Mouse (Mus musculus): Measurements from ENCODE around the gene Sytl3. TPM values are rescaled to one million over a fixed set of nuclear protein-coding genes. Genes with fewer than 3 reads are reported as not detected.
A peak's percentile ranks its signal among the peaks of the same experiment; 100 is the strongest.
"Not testable (repeated sequence)": the region's sequence is repeated elsewhere in the genome, so short reads cannot be mapped to it uniquely, and the experiment has no call there.

The Sytl3 gene
- polyA plus RNA-seq, 1 experiment = 0.37 TPM

DNA sequence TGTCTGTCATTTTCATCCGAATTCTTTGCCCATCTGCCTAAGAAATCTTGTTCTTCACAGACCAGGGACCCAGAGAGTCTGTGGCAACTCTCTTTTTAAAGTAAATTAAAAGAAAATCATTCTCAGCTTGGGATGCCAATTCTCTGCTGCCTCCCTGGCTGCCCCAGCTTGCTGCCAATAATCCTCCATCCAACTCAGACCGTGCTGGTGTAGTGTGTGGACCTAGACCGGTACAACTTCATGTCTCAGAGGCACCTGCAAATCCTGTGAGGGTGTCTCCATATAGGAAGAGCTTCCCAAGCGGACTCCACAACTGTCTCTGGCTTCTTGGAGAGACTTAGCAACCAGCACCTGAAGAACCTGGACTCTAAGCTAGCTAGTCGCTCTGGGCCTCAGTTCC, 22.0 kb upstream of the Sytl3 start:
- Histone ChIP-seq H3K36me3 (replicated peaks; ENCODE audit: low read length) (peaks cover 4% of the 10 kb centered on the region), H3K27me3 (replicated peaks) (no peaks in the 10 kb centered on the region), H3K4me1 (peaks cover 13% of the 10 kb centered on the region), H3K4me3 (replicated peaks) (no peak overlapping the region), H3K9me3 (no peaks in the 10 kb centered on the region)
- no peak for TF ChIP-seq FLI1 (IDR thresholded peaks at IDR 0.05; ENCODE audit: low read length)
- TF ChIP-seq GATA1 (IDR thresholded peaks at IDR 0.05; ENCODE audit: borderline replicate concordance, low read length) = no peak

DNA sequence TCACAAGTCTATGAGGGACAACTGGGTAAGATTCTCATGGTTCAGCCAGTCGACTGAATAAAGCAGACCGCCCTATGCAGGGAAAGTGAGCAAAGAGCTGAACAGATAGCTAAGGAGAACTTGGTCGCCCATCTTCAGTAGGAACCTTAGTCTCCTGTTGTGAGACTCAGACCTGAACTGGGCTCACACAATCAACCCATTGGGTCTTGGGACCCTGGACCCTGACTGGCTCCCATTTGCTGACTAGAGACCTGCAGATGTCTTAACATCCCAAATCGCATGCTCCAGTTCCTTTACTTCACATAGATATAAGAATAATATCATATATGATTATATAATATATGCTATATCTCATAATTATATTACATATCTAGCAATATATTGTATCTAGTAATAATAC, 21.5 kb upstream of the Sytl3 start:
- H3K4me1 ChIP-seq = peaks cover 13% of the 10 kb centered on the region
- H3K27me3 ChIP-seq (replicated peaks); H3K9me3 ChIP-seq; H3K4me3 ChIP-seq (replicated peaks); H3K36me3 ChIP-seq (replicated peaks; ENCODE audit: low read length): not testable (repeated sequence)

DNA sequence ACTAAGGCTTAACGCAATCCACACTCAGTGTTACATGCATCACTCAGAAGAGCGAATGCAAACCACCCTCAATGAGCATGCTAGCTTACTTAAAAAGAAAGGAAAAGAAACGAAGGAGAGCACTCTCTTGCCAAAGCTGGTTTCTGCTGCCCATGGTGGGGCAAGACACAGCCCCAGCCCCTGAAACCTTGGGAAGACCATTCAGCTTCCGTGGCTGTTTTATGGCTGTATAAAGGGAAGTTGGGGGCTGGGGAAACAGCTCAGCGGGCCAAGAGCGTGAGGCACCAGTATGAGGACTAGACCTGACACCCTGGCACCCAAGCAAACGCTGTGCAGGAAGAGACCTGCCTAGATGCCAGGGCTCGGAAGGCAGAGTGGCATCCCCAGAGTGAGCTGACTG, 20.4 kb upstream of the Sytl3 start:
- H3K4me1 ChIP-seq = peaks cover 13% of the 10 kb centered on the region
- not testable (repeated sequence) for H3K9me3 ChIP-seq

DNA sequence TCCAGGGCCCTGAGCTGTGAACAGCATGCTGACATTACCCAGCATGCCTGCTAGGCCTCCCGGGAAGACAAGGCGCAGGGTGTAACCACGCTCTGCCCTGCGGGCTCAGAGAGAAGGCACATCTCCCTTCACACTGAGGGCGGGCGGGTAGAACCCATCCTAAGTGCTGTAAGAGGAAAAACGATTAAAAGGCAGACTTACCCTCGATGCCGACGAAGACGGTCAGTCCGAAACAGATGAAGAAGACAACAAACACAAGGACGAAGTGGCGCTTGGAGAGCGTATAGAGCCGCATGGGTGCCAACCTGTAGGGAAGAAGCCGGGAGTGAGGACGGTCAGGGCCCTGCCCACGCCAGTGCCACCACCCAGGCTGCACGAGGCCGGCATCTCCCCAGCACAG, 19.4 kb upstream of the Sytl3 start:
- H3K27me3 ChIP-seq (replicated peaks); H3K4me3 ChIP-seq (replicated peaks); H3K36me3 ChIP-seq (replicated peaks; ENCODE audit: low read length); H3K9me3 ChIP-seq: not testable (repeated sequence)
- peaks cover 13% of the 10 kb centered on the region for H3K4me1 ChIP-seq

More for the DNA sequence above, 20.4 kb upstream of the Sytl3 start:
- H3K27me3 ChIP-seq (replicated peaks); H3K36me3 ChIP-seq (replicated peaks; ENCODE audit: low read length); H3K4me3 ChIP-seq (replicated peaks): not testable (repeated sequence)

DNA sequence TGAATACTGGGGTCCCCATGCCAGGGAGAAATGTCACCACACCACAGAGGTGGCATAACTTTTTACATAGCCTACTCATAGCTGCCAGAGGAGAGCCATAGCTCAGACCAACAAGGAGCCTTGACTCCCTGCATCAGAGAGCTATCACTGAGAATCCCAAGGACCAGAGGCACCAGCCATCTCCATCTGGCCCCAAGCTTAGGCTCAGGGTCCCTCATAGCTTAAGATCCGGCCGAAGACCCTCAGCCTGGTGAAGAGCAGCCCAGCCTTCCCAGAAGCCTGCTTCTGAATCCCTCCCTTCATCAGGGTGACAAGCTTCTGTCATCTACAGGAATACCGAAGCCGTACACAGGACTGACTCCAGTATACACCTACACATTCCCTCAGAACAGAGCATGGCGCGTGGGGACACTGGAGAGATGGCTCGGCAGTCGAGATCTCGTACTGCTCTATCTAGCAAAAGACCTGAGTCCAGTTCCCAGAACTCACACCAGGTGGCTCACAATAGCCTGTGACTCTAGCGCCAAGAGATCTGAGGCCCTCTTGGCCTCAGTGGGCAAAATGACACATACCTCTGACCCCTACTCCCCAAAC, 18.8 kb upstream of the Sytl3 start:
- H3K4me1 ChIP-seq = peaks cover 13% of the 10 kb centered on the region
- H3K4me3 ChIP-seq (replicated peaks); H3K9me3 ChIP-seq; H3K27me3 ChIP-seq (replicated peaks); H3K36me3 ChIP-seq (replicated peaks; ENCODE audit: low read length): not testable (repeated sequence)

DNA sequence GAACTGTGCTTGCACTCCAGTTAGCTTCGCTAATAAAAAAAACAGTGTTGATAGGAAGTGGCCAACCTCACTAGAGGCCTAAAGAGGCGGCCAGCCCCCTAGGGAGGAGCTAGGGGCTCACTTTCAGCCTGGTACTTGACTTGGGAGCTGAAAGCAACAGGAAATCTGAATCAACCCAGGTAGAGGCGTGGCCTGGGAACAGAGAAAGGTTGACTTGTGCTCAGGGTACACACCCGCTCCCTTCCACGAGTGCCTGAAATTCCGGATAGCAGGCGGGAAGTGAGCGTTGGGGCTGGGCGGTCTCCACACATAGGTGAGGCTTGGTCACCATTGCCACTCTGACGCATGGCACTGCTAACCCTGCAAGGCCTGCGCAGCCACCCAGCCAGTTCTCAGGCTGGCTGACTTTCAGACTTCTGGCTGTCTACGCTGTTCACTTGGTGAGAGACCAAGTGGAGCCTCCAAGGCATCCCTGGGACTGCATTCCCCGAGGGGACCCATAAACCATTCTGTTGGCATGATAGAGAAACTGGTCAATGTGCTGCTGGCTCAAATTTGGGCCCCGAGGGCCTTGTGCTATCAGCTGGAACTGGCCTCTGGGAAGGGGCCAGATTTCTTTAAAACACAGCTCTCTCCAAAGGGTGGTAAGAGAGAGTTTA, 18.0 kb upstream of the Sytl3 start:
- H3K9me3 ChIP-seq; H3K36me3 ChIP-seq (replicated peaks; ENCODE audit: low read length); H3K4me3 ChIP-seq (replicated peaks); H3K27me3 ChIP-seq (replicated peaks): not testable (repeated sequence)
- peaks cover 13% of the 10 kb centered on the region for H3K4me1 ChIP-seq

DNA sequence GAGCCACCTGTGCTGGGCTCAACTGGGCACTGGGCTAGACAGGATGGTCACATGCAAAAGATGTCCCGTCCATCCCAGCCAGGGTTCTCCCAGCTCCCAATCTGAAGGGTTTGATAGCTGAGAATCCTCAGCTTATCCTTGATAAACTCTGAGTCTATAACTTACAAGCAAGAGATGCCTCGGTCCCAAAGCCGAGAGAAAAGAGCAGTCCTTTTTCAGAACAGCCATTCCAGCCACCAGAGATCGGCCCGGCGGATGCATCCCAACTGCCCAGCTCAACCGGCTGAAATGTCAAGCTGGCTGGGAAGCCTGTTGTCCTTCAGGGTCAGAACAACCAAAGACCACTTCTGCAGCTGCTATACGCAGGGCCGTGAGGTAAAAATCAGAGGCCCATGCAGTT, 14.7 kb upstream of the Sytl3 start:
- H3K9me3 ChIP-seq; H3K27me3 ChIP-seq (replicated peaks); H3K36me3 ChIP-seq (replicated peaks; ENCODE audit: low read length); H3K4me3 ChIP-seq (replicated peaks): not testable (repeated sequence)
- peaks cover 13% of the 10 kb centered on the region for H3K4me1 ChIP-seq

DNA sequence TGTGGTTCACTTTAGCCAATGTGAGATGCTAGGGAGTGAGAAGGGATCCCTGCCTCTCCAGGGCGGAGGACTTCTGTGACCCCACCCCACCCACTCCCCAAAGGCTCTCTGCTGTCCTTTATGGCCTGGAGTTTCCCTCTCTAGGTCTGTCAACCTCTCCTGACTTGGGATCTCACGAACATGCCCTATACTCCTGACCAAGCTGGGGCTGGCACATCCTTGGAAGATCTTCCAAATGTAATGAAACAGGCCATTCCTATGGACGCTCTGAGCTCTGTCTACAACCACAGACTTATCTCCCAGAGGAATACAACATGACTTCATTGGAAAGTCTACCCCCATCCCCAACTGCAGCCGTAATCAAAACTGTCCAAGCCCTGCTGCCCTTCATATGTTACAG, 14.2 kb upstream of the Sytl3 start:
- H3K4me3 ChIP-seq (replicated peaks); H3K36me3 ChIP-seq (replicated peaks; ENCODE audit: low read length); H3K27me3 ChIP-seq (replicated peaks); H3K9me3 ChIP-seq: not testable (repeated sequence)
- peaks cover 13% of the 10 kb centered on the region for H3K4me1 ChIP-seq

DNA sequence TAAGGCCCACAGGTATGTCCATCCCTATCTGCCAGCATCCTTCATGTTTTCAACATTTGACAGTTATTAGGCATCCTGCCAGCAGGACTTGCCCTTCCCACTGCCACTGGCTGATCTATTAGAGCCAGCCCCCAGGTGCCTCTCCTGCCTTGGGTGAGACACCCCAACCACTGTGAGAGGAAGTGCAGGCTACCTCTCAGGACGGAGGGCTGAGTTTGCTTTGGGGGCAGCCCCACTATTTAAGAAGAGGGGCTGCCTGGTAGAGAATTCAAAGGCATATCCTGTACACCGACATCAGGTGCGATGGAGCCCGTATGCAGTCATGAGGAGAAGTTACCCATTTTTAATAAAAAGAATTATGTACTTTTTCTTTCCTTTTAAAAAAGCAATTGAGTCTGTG, 13.2 kb upstream of the Sytl3 start:
- H3K9me3 ChIP-seq; H3K27me3 ChIP-seq (replicated peaks); H3K36me3 ChIP-seq (replicated peaks; ENCODE audit: low read length); H3K4me3 ChIP-seq (replicated peaks); H3K4me1 ChIP-seq: not testable (repeated sequence)

DNA sequence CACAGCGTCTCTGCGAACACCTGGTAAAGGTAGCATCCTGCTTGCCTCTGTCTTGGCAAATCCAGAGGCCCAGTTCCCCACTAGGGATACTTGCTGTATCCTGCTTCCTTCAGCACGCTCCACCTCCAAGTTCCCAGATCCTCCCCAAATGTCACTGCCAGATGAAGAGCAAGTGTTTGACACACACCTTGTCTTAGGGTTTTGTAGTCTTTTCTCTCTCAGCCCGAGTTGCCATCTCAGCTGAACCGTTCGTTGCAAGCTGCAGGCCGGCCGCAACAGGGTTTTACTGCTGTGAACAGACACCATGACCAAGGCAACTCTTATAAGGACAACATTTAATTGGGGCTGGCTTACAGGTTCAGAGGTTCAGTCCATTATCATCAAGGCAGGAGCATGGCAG, 12.1 kb upstream of the Sytl3 start:
- not testable (repeated sequence) for H3K36me3 ChIP-seq (replicated peaks; ENCODE audit: low read length); H3K4me3 ChIP-seq (replicated peaks); H3K4me1 ChIP-seq; H3K27me3 ChIP-seq (replicated peaks); H3K9me3 ChIP-seq

DNA sequence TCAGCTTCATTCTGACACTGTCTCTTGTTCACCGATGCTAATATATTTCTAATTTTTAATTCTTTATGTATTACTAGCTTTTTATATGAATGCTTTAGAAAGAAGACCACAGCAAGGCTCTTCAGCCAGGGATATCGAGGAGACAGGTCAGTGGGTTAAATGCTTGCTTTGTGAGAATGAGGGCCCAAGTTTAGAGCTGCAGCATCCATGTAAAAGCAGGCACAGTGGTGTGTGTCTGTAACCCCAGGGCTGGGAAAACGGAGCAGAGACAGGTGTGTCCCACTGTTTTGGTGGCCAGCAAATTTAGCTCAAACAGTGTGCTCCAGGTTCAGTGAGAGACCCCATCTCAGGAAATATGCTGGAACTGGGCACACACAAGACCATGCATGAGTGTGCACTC, 11.4 kb upstream of the Sytl3 start:
- not testable (repeated sequence) for H3K36me3 ChIP-seq (replicated peaks; ENCODE audit: low read length); H3K27me3 ChIP-seq (replicated peaks); H3K4me1 ChIP-seq; H3K9me3 ChIP-seq; H3K4me3 ChIP-seq (replicated peaks)

DNA sequence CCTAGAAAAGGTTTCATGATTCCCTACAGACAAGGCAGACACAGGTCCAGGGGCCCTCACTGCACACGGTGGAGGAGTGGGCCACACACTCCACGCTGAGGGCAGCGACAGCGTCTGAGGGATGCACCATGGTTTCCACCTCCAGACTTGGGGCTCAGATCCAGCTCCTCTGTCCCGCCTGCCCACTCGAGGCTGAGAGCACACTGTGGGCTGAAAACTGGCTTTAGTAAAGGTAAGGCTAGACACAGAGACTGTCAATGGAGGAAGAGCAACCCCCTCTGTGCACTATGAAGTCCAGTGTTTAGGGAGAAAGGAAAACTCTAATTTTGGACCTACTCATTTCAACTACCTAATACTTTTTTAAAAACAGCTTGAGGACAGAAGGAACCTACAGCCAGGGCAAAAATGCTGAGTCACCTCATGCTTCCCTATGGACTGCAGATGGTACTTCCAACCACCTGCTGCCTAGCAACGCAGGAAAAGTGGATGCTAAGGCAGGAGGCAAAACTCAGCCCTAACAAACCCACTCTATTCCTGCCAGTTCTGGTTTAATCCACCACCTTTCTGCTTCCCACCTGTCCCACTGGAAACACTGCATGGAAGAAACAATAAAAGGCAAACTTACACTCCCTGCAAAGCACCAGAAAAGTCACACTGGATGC, 7.9 kb upstream of the Sytl3 start:
- H3K9me3 ChIP-seq; H3K4me3 ChIP-seq (replicated peaks); H3K36me3 ChIP-seq (replicated peaks; ENCODE audit: low read length); H3K27me3 ChIP-seq (replicated peaks); H3K4me1 ChIP-seq: not testable (repeated sequence)

DNA sequence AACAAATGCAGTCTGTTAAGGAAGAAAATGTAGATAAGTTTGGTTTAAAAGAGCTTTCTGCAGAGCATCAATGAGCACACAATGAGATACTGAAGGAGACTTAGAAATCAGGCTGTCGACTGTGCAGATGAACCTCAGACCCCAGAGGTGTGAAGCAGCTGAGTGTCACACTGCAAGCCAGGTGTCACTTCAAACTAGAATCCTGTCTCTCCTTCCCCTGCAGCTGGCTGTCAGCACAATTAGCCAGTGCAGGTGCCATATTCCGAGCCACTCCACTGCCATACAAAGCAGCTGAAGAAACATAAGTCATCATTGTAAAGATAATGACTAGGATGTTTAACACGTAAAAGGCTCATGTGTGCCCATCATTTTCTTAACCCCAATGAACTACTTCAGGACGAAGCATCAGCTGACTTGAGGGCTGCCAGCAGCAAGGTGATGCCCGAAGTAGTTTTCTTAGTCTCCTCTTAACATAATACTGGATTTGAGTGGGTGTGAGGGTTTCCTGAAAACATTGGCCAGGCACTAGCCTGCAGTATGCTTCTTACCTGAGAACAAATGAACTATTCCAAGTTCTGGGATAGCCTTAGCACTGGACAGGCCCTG, 5.4 kb upstream of the Sytl3 start:
- H3K27me3 ChIP-seq (replicated peaks); H3K4me3 ChIP-seq (replicated peaks); H3K4me1 ChIP-seq; H3K9me3 ChIP-seq; H3K36me3 ChIP-seq (replicated peaks; ENCODE audit: low read length): not testable (repeated sequence)

DNA sequence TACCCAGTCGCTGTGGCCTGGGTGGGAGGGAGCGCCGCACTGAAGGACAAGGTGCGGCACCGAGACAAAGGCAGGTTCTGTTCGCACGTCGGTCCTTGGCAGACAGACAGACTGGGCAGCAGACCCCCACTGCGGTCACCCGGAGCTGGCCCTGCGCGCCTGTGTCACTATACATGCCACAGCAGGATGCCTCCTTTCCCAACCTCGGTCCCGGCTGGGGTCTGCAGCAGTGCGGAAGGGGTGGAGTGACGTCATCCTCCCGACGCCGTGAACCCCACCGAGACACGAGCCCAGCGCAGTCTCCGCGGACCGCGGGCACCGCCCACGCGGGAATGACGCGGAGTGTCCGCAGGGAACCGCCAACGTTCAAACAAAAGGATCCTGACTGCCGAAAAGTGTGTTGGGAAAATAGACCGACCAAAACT, 3.8 kb upstream of the Sytl3 start:
- not testable (repeated sequence) for H3K36me3 ChIP-seq (replicated peaks; ENCODE audit: low read length); H3K27me3 ChIP-seq (replicated peaks); H3K9me3 ChIP-seq; H3K4me1 ChIP-seq
- H3K4me3 ChIP-seq (replicated peaks) = peak overlapping the region; percentile 90

DNA sequence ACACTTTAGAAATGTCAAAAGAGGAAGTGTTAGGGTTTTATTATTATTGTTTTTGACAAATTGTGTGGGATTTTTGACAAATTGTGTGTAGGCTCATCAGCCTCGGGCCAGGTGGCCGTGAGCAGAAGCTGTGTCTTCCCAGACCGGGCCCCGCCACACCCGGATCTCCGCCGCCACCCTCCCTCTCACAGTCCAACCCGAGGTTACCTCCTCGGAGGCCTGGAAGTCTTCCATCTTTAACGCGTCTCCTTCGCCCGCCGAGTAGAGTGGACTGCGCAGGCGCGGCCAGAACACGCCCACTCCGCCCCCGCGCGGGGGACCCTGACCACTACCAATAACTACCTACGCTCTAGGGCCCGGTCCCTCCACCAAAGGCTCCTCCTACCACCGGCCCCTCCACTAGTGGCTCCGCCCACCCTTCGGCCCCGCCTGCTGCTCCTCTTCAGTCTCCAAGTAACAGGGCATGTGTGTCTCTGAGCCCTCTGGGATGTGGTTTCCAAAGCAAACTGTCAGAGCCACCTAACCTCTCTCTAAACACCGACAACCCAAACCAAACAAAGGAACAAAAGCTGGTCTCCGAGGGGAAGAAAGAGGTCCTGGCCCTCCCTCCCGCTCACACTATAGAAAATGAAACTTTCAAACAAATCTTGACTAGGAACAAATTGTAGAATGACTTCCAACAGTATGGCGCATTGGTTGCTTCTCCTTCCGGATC, 3.2 kb upstream of the Sytl3 start, which contains the start of gene Dynlt1f:
Gene Dynlt1f, minus strand, starts transcription at position 334 of the 715 bp plus-strand sequence.
- not testable (repeated sequence) for H3K9me3 ChIP-seq; H3K27me3 ChIP-seq (replicated peaks); H3K4me1 ChIP-seq; H3K36me3 ChIP-seq (replicated peaks; ENCODE audit: low read length)
- H3K4me3 ChIP-seq (replicated peaks) = peak within 1 kb of the TSS; percentile 90
